ENCODE assay signal across 8 mouse cellular contexts in genomic region chr6:39242718-39243471, GRCm38 (mm10). TPM values are rescaled to one million over a fixed set of nuclear protein-coding genes. Genes with fewer than 3 reads are reported as not detected.
DNase-seq lines count a peak whose midpoint lies in the region; ATAC-seq and TF ChIP-seq lines count a peak whose summit lies in the region.

No protein-coding gene starts in this region.

- no peaks in the 10 kb centered on the region for H3K36me3 ChIP-seq in embryonic facial prominence, embryonic 13.5 days
- H3K36me3 ChIP-seq in heart, embryonic 11.5 days (ENCODE audit: control insufficient read depth, insufficient read depth, low read length), result no peaks in the 10 kb centered on the region
- H3K36me3 ChIP-seq in limb, embryonic 14.5 days (ENCODE audit: control insufficient read depth, insufficient read depth, low read length), result no peaks in the 10 kb centered on the region
- H3K36me3 ChIP-seq in neural tube, embryonic 12.5 days, result no peaks in the 10 kb centered on the region

- H3K4me3 ChIP-seq in embryonic facial prominence, embryonic 13.5 days, result no peak overlapping the region
- no peak overlapping the region for H3K4me3 ChIP-seq in heart, embryonic 11.5 days (ENCODE audit: low read depth, low read length)
- no peak overlapping the region for H3K4me3 ChIP-seq in limb, embryonic 14.5 days (replicated peaks; ENCODE audit: low read length)
- no peak overlapping the region for H3K4me3 ChIP-seq in neural tube, embryonic 12.5 days

- 42% methylated on average over 8 of the region's 8 CpGs for WGBS in embryonic facial prominence, embryonic 13.5 days
- 42% methylated on average over 8 of the region's 8 CpGs for WGBS in heart, embryonic 11.5 days (ENCODE audit: insufficient replicate concordance)
- WGBS in limb, embryonic 14.5 days, result 19% methylated on average over 8 of the region's 8 CpGs
- WGBS in neural tube, embryonic 12.5 days, result 47% methylated on average over 8 of the region's 8 CpGs

- peak overlapping the region; percentile 76 for H3K27ac ChIP-seq in embryonic facial prominence, embryonic 13.5 days
- H3K27ac ChIP-seq in heart, embryonic 11.5 days (ENCODE audit: low read depth, low read length), result no peak overlapping the region
- H3K27ac ChIP-seq in limb, embryonic 14.5 days (replicated peaks; ENCODE audit: low read depth, low read length), result peak overlapping the region; percentile 90
- H3K27ac ChIP-seq in neural tube, embryonic 12.5 days, result no peak overlapping the region

- H3K4me2 ChIP-seq in embryonic facial prominence, embryonic 13.5 days, result no peak overlapping the region
- H3K4me2 ChIP-seq in heart, embryonic 11.5 days, result no peak overlapping the region
- peak overlapping the region; percentile 16; the same call in 1 of the 2 replicates for H3K4me2 ChIP-seq in limb, embryonic 14.5 days (replicated peaks; ENCODE audit: low read depth, low read length, severe bottlenecking)
- no peak overlapping the region for H3K4me2 ChIP-seq in neural tube, embryonic 12.5 days (replicated peaks)

- H3K9ac ChIP-seq in embryonic facial prominence, embryonic 13.5 days, result no peak overlapping the region
- H3K9ac ChIP-seq in heart, embryonic 11.5 days (ENCODE audit: low read depth, low read length), result no peak overlapping the region
- 0 out of 2 replicates have a peak overlapping the region, but pooled peaks have one; percentile 14 for H3K9ac ChIP-seq in limb, embryonic 14.5 days (ENCODE audit: low read depth, low read length, severe bottlenecking)
- no peak overlapping the region for H3K9ac ChIP-seq in neural tube, embryonic 12.5 days

- H3K9me3 ChIP-seq in embryonic facial prominence, embryonic 13.5 days, result no peaks in the 10 kb centered on the region
- H3K9me3 ChIP-seq in heart, embryonic 11.5 days (replicated peaks; ENCODE audit: control insufficient read depth, low read length), result no peaks in the 10 kb centered on the region
- no peaks in the 10 kb centered on the region for H3K9me3 ChIP-seq in limb, embryonic 14.5 days (ENCODE audit: control insufficient read depth, low read length)
- no peaks in the 10 kb centered on the region for H3K9me3 ChIP-seq in neural tube, embryonic 12.5 days

- peak; percentile 32 for DNase-seq in embryo, embryonic 10 days (ENCODE audit: low spot score)
- DNase-seq in embryo, embryonic 9.5 days (ENCODE audit: extremely low spot score), result no peak
- peak; percentile 87 for DNase-seq in kidney, adult 9 months
- peak; percentile 94 for DNase-seq in limb, embryonic 14.5 days (ENCODE audit: low spot score)
- peak; percentile 82 to 83 for DNase-seq in urinary bladder, postnatal 4 days (ENCODE audit: low spot score in 2 of 2)

- peaks cover 25% of the 10 kb centered on the region for H3K4me1 ChIP-seq in embryonic facial prominence, embryonic 13.5 days
- peaks cover 5% of the 10 kb centered on the region; the same call in 1 of the 2 replicates for H3K4me1 ChIP-seq in heart, embryonic 11.5 days (ENCODE audit: control insufficient read depth, insufficient read depth, low read length)
- peaks cover 26% of the 10 kb centered on the region for H3K4me1 ChIP-seq in limb, embryonic 14.5 days (ENCODE audit: control insufficient read depth, insufficient read depth, low read length)
- peaks cover 18% of the 10 kb centered on the region for H3K4me1 ChIP-seq in neural tube, embryonic 12.5 days

- ATAC-seq in embryonic facial prominence, embryonic 13.5 days (ENCODE audit: insufficient number of reproducible peaks, insufficient read depth, low FRiP score, low TSS enrichment, low read depth), result peak; percentile 78; the same call in 1 of the 2 replicates
- peak; percentile 70 for ATAC-seq in heart, embryonic 11.5 days (replicated peaks; ENCODE audit: insufficient number of reproducible peaks, low FRiP score, low TSS enrichment)
- ATAC-seq in limb, embryonic 14.5 days (ENCODE audit: low FRiP score, low read depth), result peak; percentile 96
- ATAC-seq in neural tube, embryonic 12.5 days (ENCODE audit: low FRiP score, low read depth), result peak; percentile 91

- no peaks in the 10 kb centered on the region for H3K27me3 ChIP-seq in embryonic facial prominence, embryonic 13.5 days
- H3K27me3 ChIP-seq in heart, embryonic 11.5 days (ENCODE audit: control insufficient read depth, insufficient read depth, low read length), result no peaks in the 10 kb centered on the region
- H3K27me3 ChIP-seq in limb, embryonic 14.5 days (ENCODE audit: control insufficient read depth, insufficient read depth, low read length), result no peaks in the 10 kb centered on the region
- H3K27me3 ChIP-seq in neural tube, embryonic 12.5 days (replicated peaks), result no peaks in the 10 kb centered on the region

- no peak for TF ChIP-seq POLR2A in limb, embryonic 14.5 days (IDR thresholded peaks at IDR 0.05; ENCODE audit: borderline replicate concordance, extremely low read depth, insufficient read depth, insufficient read length)

RNA-seq across cellular contexts. Expression of gene Kdm7a, which starts 36.3 kb away (rescaled TPM):
- 5.8 and 7.4 TPM in 2 replicates for polyA plus RNA-seq in embryonic facial prominence, embryonic 13.5 days (2015; fragmentation: Nextera tagmentation; extraction: Ambion mirVana)
- polyA plus RNA-seq in heart, embryonic 11.5 days (2014; fragmentation: Nextera tagmentation; extraction: Ambion mirVana), result 5.2 and 5.8 TPM in 2 replicates
- polyA plus RNA-seq in limb, embryonic 14.5 days (2012; rRNA removed), result 6.3 and 6.8 TPM in 2 replicates
- 6.4 and 7.5 TPM in 2 replicates for polyA plus RNA-seq in limb, embryonic 14.5 days (2014; fragmentation: Nextera tagmentation; extraction: Ambion mirVana)
- 19.5 and 20.7 TPM in 2 replicates for polyA plus RNA-seq in neural tube, embryonic 12.5 days (2016; fragmentation: Nextera tagmentation; extraction: Ambion mirVana)

Comparison
In these comparisons a context has a peak if more than half of its experiments do, and no peak if none do; other contexts are left out.
1. H3K27ac ChIP-seq: peak in embryonic facial prominence, embryonic 13.5 days (single experiment) and limb, embryonic 14.5 days (single experiment); none in heart, embryonic 11.5 days (single experiment) and neural tube, embryonic 12.5 days (single experiment).
2. Peak in every context shown above with its lines, with median percentiles within 50 percentile points of each other: ATAC-seq.